Mouse (Mus musculus) MEL (cell line): ENCODE results near the gene Kcnd3. TPM values are rescaled to one million over a fixed set of nuclear protein-coding genes. Genes with fewer than 3 reads are reported as not detected.

Experiments used
- DNase-seq: peaks from one replicate; pipeline ENCODE4 v3.0.0; 2011; ENCODE audit warnings: low read depth, low spot score
- H3K27ac ChIP-seq: 2 replicates; pipeline ENCODE4 v1.5.1; 2012; ENCODE audit warnings: low read depth, mild to moderate bottlenecking, control low read depth, low read length, moderate library complexity; ENCODE audit not compliant: control insufficient read depth
- H3K27me3 ChIP-seq, 2 experiments: fragments of 150-350 bp in 1 of 2; sonication (generic) in 1 of 2; 2 replicates each; pipeline ENCODE4 v1.6.1; 2012; ENCODE audit warnings: low read length in 2 of 2, mild to moderate bottlenecking in 2 of 2, improper control_type of control experiment in 1 of 2, moderate library complexity in 1 of 2; ENCODE audit not compliant: insufficient read depth in 2 of 2, control insufficient read depth in 1 of 2
- H3K36me3 ChIP-seq, 2 experiments: 2 replicates each; pipeline ENCODE4 v1.6.1; 2012 to 2014; ENCODE audit warnings: low read length in 2 of 2, improper control_type of control experiment in 1 of 2, inconsistent platforms in 1 of 2, mild to moderate bottlenecking in 1 of 2; ENCODE audit not compliant: insufficient read depth in 2 of 2, control insufficient read depth in 1 of 2
- H3K4me1 ChIP-seq, 2 experiments: fragments of 150-350 bp in 1 of 2; sonication (generic) in 1 of 2; 2 replicates each; pipeline ENCODE4 v1.6.1; 2012; ENCODE audit warnings: low read length in 2 of 2, improper control_type of control experiment in 1 of 2, mild to moderate bottlenecking in 1 of 2; ENCODE audit not compliant: insufficient read depth in 2 of 2, control insufficient read depth in 1 of 2
- H3K4me3 ChIP-seq, 2 experiments: fragments of 150-350 bp in 1 of 2; sonication (generic) in 1 of 2; 2 replicates each; pipeline ENCODE4 v1.5.1; 2012; ENCODE audit warnings: low read depth in 2 of 2, low read length in 2 of 2, mild to moderate bottlenecking in 2 of 2, moderate library complexity in 2 of 2, control low read depth in 1 of 2, improper control_type of control experiment in 1 of 2; ENCODE audit not compliant: control insufficient read depth in 1 of 2, insufficient read depth in 1 of 2
- H3K79me2 ChIP-seq: 2 replicates; pipeline ENCODE4 v1.6.1; 2012; ENCODE audit warnings: mild to moderate bottlenecking, low read length, moderate library complexity; ENCODE audit not compliant: control insufficient read depth, poor library complexity, insufficient read depth
- H3K9ac ChIP-seq: 2 replicates; pipeline ENCODE4 v1.6.1; 2012; ENCODE audit warnings: low read depth, mild to moderate bottlenecking, control low read depth, low read length, moderate library complexity; ENCODE audit not compliant: control insufficient read depth, poor library complexity, severe bottlenecking
- H3K9me3 ChIP-seq: fragments of 150-350 bp; sonication (generic); replicated peaks from 2 replicates; pipeline ENCODE4 v1.6.1; 2012; ENCODE audit warnings: mild to moderate bottlenecking, low read length, improper control_type of control experiment, moderate library complexity; ENCODE audit not compliant: insufficient read depth
- CHD2 ChIP-seq: IDR thresholded peaks from 2 replicates; pipeline ENCODE4 v1.6.1; 2011; ENCODE audit warnings: low read length, improper control_type of control experiment
- ELF1 ChIP-seq: IDR thresholded peaks from 2 replicates; pipeline ENCODE4 v1.6.1; 2014; ENCODE audit warnings: low read depth, mild to moderate bottlenecking, inconsistent platforms, low read length, improper control_type of control experiment, moderate library complexity
- EP300 ChIP-seq, 2 experiments: IDR thresholded peaks; 2 replicates each; pipeline ENCODE4 v1.6.1; 2011; ENCODE audit warnings: improper control_type of control experiment in 2 of 2, low read length in 2 of 2, low read depth in 1 of 2, mild to moderate bottlenecking in 1 of 2
- GATA1 ChIP-seq: IDR thresholded peaks from 2 replicates; pipeline ENCODE4 v1.6.1; 2011; ENCODE audit warnings: low read depth, low read length, improper control_type of control experiment
- HCFC1 ChIP-seq: IDR thresholded peaks from 2 replicates; pipeline ENCODE4 v1.6.1; 2012; ENCODE audit warnings: low read depth, mild to moderate bottlenecking, inconsistent platforms, low read length, improper control_type of control experiment, moderate library complexity
- KAT2A ChIP-seq: conservative IDR thresholded peaks from 2 replicates; pipeline ENCODE4 v1.6.1; 2012; ENCODE audit warnings: low read depth, low read length, improper control_type of control experiment, inconsistent platforms
- MAX ChIP-seq: IDR thresholded peaks from 2 replicates; pipeline ENCODE4 v1.6.1; 2011; ENCODE audit warnings: low read length, improper control_type of control experiment
- MYB ChIP-seq: IDR thresholded peaks from 2 replicates; pipeline ENCODE4 v1.6.1; 2011; ENCODE audit warnings: mild to moderate bottlenecking, low read depth, low read length, improper control_type of control experiment
- MYC ChIP-seq: IDR thresholded peaks from 2 replicates; pipeline ENCODE4 v1.6.1; 2011; ENCODE audit warnings: low read depth, mild to moderate bottlenecking, low read length, improper control_type of control experiment, moderate library complexity
- NELFE ChIP-seq: IDR thresholded peaks from 2 replicates; pipeline ENCODE4 v1.6.1; 2011; ENCODE audit warnings: low read depth, low read length, improper control_type of control experiment
- NRF1 ChIP-seq: IDR thresholded peaks from 2 replicates; pipeline ENCODE4 v1.6.1; 2014; ENCODE audit warnings: low read depth, mild to moderate bottlenecking, inconsistent platforms, low read length, improper control_type of control experiment, moderate library complexity; ENCODE audit not compliant: poor library complexity, insufficient read depth, severe bottlenecking
- POLR2A ChIP-seq, 2 experiments: IDR thresholded peaks; 2 replicates each; pipeline ENCODE4 v1.6.1; 2011 to 2012; ENCODE audit warnings: low read length in 2 of 2, mild to moderate bottlenecking in 2 of 2, control low read depth in 1 of 2, improper control_type of control experiment in 1 of 2, low read depth in 1 of 2, moderate library complexity in 1 of 2; ENCODE audit not compliant: control insufficient read depth in 1 of 2, insufficient read depth in 1 of 2, poor library complexity in 1 of 2
- RAD21 ChIP-seq: IDR thresholded peaks from 2 replicates; pipeline ENCODE4 v1.6.1; 2011; ENCODE audit warnings: mild to moderate bottlenecking, low read depth, low read length, improper control_type of control experiment
- RCOR1 ChIP-seq: IDR thresholded peaks from 2 replicates; pipeline ENCODE4 v1.6.1; 2012; ENCODE audit warnings: low read depth, mild to moderate bottlenecking, inconsistent platforms, low read length, improper control_type of control experiment
- SIN3A ChIP-seq: IDR thresholded peaks from 2 replicates; pipeline ENCODE4 v1.6.1; 2012; ENCODE audit warnings: low read length, improper control_type of control experiment, inconsistent platforms
- SMC3 ChIP-seq: IDR thresholded peaks from 2 replicates; pipeline ENCODE4 v1.6.1; 2011; ENCODE audit warnings: low read depth, low read length, improper control_type of control experiment
- TAL1 ChIP-seq: IDR thresholded peaks from 2 replicates; pipeline ENCODE4 v1.6.1; 2012; ENCODE audit warnings: mild to moderate bottlenecking, inconsistent platforms, low read length, moderate library complexity, mixed read lengths
- USF2 ChIP-seq, 2 experiments: IDR thresholded peaks; 2 replicates each; pipeline ENCODE4 v1.6.1; 2011 to 2012; ENCODE audit warnings: improper control_type of control experiment in 2 of 2, low read length in 2 of 2, borderline replicate concordance in 1 of 2, inconsistent platforms in 1 of 2, low read depth in 1 of 2, mild to moderate bottlenecking in 1 of 2; ENCODE audit not compliant: insufficient read depth in 1 of 2
- ZKSCAN1 ChIP-seq: IDR thresholded peaks from 2 replicates; pipeline ENCODE4 v1.6.1; 2012; ENCODE audit warnings: low read depth, mild to moderate bottlenecking, inconsistent platforms, low read length, improper control_type of control experiment, moderate library complexity
- ZNF384 ChIP-seq: IDR thresholded peaks from 2 replicates; pipeline ENCODE4 v1.6.1; 2012; ENCODE audit warnings: low read depth, mild to moderate bottlenecking, inconsistent platforms, low read length, improper control_type of control experiment
- polyA plus RNA-seq, 2 experiments: library from polyadenylated mRNA; stranded (reverse) in 1 of 2; unstranded in 1 of 2; fragments of >175 nt in 1 of 2; fragments of >200 nt in 1 of 2; gene quantifications; 2 replicates each; pipeline versions ENCODE4 v1.2.1 to v1.2.4; 2012; ENCODE audit warnings: low replicate concordance in 2 of 2, low read depth in 1 of 2; ENCODE audit not compliant: insufficient read length in 2 of 2, insufficient read depth in 1 of 2, missing spikeins in 1 of 2
- total RNA-seq: library from RNA; depleted of rRNA; stranded (reverse); fragments of 300-350 nt; gene quantifications from 2 replicates; pipeline ENCODE4 v1.2.3, GENCODE M21; 2012

Gene Kcnd3
- total and polyA plus RNA-seq, 3 experiments: 0.01 TPM; not detected in 2

- TF ChIP-seq SIN3A: no peak
- no peak for TF ChIP-seq KAT2A
- TF ChIP-seq POLR2A (IDR thresholded peaks at IDR 0.05; ENCODE audit: control insufficient read depth in 1 of 2, insufficient read depth in 1 of 2, low read depth in 1 of 2, low read length in 2 of 2, poor library complexity in 1 of 2): no peak
- no peak for TF ChIP-seq RCOR1
- TF ChIP-seq ZNF384: no peak
- TF ChIP-seq GATA1: no peak
- TF ChIP-seq ZKSCAN1: no peak
- no peak for TF ChIP-seq CHD2
- no peak for TF ChIP-seq MAX
- TF ChIP-seq NELFE: no peak
- TF ChIP-seq MYC: no peak
- no peak for TF ChIP-seq HCFC1
- no peak for TF ChIP-seq ELF1
- TF ChIP-seq EP300 (IDR thresholded peaks at IDR 0.05; ENCODE audit: low read depth in 1 of 2, low read length in 2 of 2): no peak
- no peak for TF ChIP-seq USF2 (IDR thresholded peaks at IDR 0.05; ENCODE audit: borderline replicate concordance in 1 of 2, insufficient read depth in 1 of 2, low read depth in 1 of 2, low read length in 2 of 2)
- no peak for TF ChIP-seq NRF1
- no peak for TF ChIP-seq RAD21
- TF ChIP-seq TAL1: no peak
- Histone ChIP-seq H3K4me3 (no peak overlapping the region), H3K9ac (no peak overlapping the region), H3K9me3 (no peaks in the 10 kb centered on the region), H3K27ac (no peak overlapping the region), H3K36me3 (no peaks in the 10 kb centered on the region), H3K4me1 (no peaks in the 10 kb centered on the region), H3K27me3 (no peaks in the 10 kb centered on the region), H3K79me2 (no peaks in the 10 kb centered on the region)
- DNase-seq: no peak
These were observed 59.7 kb downstream of the Kcnd3 start for GRCm38 (mm10) chr3:105511836-105512235.

- no peak for DNase-seq
- TF ChIP-seq SMC3: no peak
- no peak for TF ChIP-seq MYB
- TF ChIP-seq SIN3A: no peak
- no peak for TF ChIP-seq EP300 (IDR thresholded peaks at IDR 0.05; ENCODE audit: low read depth in 1 of 2, low read length in 2 of 2)
- H3K9ac ChIP-seq: no peak overlapping the region
- H3K4me3 ChIP-seq: no peak overlapping the region
- H3K36me3 ChIP-seq: no peaks in the 10 kb centered on the region
- no peak overlapping the region for H3K27ac ChIP-seq
- no peaks in the 10 kb centered on the region for H3K79me2 ChIP-seq
- no peaks in the 10 kb centered on the region for H3K27me3 ChIP-seq
- no peaks in the 10 kb centered on the region for H3K9me3 ChIP-seq
- H3K4me1 ChIP-seq: no peaks in the 10 kb centered on the region
These were observed 62.1 kb downstream of the Kcnd3 start for GRCm38 (mm10) chr3:105514215-105514614.
